Mouse (Mus musculus) skeletal muscle tissue, adult 2 months (tissue): ENCODE results near the gene Dctn5.

ENCODE experiments used
- DNase-seq: peaks from one replicate; pipeline ENCODE4 v3.0.0-alpha.2; 2012; ENCODE audit warnings: low read depth, low spot score

The Dctn5 gene

GRCm38 (mm10) chr7:122132497-122133337 is at the start of gene Dctn5, which contains the start of gene Palb2:
Gene Dctn5 (plus strand): TSS chr7:122133041.
Gene Palb2 (minus strand): TSS chr7:122132985.
- peak; percentile 96 for DNase-seq

GRCm38 (mm10) chr7:122087195-122087982 is 45.5 kb upstream of the Dctn5 start:
- DNase-seq = no peak

- no peak for DNase-seq
Observed at GRCm38 (mm10) chr7:122094564-122095330, 38.1 kb upstream of the Dctn5 start.

- DNase-seq = no peak
Observed at GRCm38 (mm10) chr7:122098009-122098408, 34.8 kb upstream of the Dctn5 start.

DNA sequence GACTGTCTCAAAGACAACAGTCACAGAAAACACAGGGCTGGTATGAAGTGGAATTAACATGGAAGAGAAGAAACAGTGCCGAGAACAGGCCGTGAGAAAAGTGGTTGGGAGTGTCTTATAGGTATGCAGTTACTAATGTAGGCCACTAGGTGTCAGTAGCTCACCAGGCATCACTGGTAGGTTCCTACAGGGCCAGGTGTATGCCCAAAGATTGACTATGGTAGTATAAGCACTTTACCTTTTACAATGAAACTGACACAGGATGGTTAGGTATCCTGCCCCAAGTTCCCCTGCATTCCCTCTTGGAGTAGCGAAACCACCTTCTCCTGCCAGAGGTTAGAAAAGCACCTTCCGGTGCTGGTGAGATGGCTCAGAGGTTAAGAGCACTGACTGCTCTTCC is 33.6 kb upstream of the Dctn5 start:
- peak; percentile 40 for DNase-seq

GRCm38 (mm10) chr7:122101014-122101746 is 31.7 kb upstream of the Dctn5 start:
- peak; percentile 19 for DNase-seq

DNA sequence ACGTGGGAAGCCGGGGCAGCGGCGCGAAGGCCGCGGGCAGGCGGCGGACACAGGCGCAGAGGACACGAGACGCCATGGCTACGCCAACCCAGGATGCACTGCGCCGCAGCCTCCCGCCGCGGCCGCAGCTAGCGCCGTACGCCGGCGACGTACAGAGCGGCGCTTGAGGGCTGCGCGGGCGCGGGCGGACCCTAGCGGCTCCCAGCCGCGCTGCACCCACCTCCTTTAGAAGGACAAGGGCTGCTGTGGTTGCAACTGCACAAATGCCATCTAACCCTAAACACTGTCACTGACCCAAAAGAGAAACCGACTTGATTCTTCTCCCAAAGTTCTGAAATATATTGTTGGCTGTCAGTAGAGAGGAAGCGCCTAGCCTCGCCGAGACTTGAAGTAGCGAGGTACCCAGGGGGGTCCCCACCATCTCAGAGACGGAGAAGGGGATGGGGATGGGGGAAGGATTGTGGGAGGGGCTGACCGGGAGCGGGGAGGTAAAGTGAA is 31.0 kb upstream of the Dctn5 start, which contains the start of gene Ndufab1:
Gene Ndufab1 (minus strand): TSS at position 140 of the 498 bp plus-strand sequence.
- DNase-seq = peak; percentile 87

- no peak for DNase-seq
Observed at GRCm38 (mm10) chr7:122108206-122108605, 24.6 kb upstream of the Dctn5 start.

DNA sequence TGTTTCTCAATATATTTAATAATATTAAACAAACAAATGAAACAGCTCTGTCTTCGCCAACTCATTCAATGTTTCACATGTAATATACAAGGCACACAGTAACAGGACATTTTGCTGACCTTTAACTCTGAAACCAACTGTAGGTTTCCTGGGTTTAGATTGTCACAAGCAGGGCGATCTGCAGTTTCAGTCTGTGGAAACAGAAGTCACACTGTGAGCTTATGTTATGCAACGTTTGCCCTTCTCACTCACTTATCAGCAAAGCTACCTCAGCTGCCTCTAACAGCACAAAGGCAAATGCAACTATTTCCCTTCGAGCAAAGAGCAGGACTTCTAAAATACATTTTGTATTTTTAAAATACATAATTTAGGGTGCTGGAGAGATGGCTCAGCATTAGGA is 9.3 kb upstream of the Dctn5 start:
- no peak for DNase-seq

- DNase-seq = no peak
Observed at GRCm38 (mm10) chr7:122125636-122126035, 7.2 kb upstream of the Dctn5 start.

GRCm38 (mm10) chr7:122126946-122127345 is 5.9 kb upstream of the Dctn5 start:
- no peak for DNase-seq

DNA sequence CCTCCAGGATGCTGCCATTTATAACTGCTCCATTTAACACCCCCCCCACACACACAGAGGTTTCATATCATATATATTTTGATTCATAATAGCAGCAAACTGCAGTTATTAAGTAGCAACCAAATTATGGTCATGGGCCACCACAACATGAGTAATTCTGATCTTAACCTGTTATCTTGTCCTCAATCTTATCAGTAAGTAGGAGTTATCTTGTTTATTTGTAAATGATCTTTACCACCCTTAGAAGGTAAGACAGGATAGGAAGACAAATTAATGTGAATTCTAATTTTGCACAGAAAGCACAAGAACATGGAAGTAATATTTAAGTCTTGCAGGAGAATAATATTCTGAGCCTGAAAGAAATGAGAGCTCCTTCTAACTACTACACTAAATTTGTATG is 1.0 kb upstream of the Dctn5 start:
- no peak for DNase-seq

DNA sequence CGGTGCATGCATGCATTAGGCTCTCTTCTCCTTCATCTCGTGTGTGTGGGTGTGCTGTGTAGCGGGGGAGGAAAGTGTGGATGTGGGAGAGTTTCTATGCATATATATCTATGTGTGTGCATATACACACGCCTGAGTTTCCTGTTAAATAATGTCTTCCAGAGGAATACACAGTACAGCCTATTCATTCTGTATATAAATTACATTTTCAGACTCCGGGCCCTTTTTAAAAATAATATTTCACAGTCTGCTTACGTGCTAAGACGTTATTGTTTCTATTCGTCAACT is 441 bp downstream of the Dctn5 start:
- DNase-seq = no peak

DNA sequence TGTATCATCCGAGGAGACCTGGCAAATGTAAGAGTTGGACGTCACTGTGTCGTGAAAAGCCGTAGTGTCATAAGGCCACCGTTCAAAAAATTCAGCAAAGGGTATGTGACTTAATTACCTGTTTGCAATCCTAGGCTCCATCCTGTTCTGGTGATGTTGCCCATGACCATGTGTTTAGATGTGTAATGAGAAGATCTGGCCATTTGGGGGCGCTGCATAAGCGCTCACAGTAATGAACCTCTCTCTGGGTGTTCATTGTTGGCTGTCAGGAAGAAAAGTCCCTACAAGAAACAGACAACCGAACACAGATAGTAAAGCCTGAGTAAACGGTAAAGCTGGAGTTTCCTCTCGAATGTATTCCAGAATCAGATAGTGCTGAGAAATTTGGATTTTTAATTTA is 2.2 kb downstream of the Dctn5 start:
- DNase-seq = no peak

DNA sequence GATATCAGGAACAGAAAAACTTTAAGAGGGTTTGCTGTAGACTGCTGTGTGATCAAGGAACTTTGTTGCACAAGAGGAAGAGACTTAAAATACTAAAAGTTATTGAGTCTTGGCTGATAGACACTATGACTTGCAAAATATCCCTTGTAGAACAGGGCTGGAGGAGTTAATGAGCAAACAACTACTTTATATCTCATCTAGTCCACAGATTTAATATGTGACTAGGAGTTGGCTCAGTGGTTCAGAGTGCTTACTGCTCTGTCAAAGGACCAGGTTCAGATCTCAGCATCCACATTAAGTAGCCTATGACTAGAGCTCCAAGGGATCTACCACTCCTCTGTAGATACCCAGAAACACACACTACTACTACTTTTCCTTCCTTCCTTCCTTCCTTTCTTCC is 4.2 kb downstream of the Dctn5 start:
- no peak for DNase-seq

- peak; percentile 18 for DNase-seq
Observed at GRCm38 (mm10) chr7:122138190-122138589, 5.3 kb downstream of the Dctn5 start.

DNA sequence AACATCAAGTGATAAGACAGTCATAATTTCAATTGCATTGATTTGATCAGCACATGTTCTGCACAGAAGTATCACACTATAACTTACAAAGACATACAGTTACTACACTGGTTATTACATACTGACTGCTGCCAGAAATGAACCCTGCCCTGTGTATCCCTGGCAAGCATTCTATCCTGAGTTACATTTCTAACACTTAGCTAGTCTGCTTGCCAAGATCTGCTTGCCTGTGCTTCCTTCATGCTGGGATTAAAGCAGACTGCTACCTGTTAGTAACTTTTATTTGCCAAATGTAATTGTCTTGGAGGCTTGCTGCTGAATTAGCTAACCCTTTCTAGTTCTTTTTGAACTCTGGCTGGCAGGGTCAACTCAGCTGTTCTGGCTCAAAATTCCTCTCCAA is 8.2 kb downstream of the Dctn5 start:
- DNase-seq = no peak

DNA sequence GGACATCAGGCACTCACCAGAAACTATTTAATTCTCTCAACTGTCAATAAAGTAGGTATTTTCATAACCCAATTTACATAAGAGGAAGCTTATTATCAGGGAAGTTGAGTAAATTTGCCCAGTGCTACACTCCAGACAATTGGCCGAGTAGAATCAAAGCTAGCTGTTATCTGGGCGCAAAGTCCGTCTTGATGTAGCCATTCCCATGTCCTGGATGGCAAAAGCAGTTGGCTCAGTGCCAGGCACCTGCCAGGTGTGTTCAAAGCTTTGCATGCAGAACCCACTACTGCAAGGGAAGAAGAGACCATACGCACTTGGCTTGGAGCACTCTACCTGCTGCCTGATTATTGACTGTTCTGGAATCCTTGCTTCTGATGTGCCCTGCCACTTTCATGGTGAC is 19.6 kb downstream of the Dctn5 start:
- DNase-seq = no peak

DNA sequence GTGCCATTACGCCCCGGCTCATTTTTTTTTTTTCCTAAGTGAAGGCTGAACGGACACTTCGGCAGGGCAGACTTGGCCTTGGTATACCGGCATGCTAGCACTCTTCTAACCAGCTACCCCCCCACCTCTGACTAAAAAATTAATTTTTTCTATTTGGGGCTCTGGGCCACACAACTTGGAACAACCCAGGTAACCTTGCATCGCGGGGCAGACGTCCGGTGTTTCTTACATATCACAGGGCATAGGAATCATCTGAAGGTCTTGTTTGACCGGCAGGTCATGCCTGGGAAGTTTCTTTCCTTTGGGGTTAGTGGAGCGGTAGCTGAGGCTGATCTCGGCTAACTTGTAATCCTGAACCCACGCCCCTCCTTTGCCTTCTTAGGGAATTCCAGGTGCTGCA is 25.6 kb downstream of the Dctn5 start:
- DNase-seq = no peak

DNA sequence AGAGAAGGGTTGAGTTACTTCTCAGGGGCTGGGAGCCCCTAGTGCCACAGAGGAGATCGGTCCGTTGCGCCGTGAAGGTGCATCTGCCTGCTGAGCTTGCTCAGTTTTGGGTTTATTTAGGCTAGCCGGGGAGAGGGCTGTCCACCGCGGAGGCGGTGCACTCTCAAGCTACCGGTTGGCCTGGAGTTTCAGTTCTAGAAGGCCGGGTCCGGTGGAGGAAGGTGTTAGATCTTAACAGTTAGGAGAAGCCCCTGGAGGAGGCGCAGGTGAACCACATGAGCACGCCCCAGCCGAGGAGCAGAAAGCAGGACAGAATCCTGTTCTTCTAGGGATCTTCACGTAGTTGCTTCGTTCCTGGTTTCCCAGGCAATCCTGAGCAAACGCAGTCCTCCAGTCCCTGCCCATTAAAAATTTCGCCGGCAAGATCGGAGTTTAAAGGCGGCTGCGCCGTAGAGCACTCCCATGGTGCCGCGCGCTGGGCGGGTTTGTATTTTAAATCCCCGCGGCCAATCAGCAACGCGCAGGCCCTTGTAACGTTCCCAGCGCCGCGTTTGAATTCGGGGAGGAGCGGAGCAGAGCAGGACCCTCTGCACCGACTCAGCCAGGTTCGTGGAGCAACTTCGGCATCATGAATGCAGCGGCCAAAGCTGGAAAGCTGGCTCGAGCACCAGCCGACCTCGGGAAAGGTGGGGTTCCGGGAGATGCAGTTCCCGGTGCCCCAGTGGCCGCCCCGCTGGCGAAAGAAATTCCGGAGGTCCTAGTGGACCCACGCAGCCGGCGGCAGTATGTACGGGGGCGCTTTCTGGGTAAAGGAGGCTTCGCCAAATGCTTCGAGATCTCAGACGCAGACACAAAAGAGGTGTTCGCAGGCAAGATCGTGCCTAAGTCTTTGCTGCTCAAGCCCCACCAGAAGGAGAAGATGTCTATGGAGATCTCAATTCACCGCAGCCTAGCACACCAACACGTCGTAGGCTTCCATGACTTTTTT is 26.4 kb downstream of the Dctn5 start, which contains the start of gene Plk1:
Gene Plk1 (plus strand): TSS at position 525 of the 988 bp plus-strand sequence.
- peak; percentile 33 for DNase-seq
